Mouse (Mus musculus) bone marrow macrophage, adult 2 months (primary cell): Measurements from ENCODE around the gene Tinag. TPM values are rescaled to one million over a fixed set of nuclear protein-coding genes. Genes with fewer than 3 reads are reported as not detected.
"Not testable (repeated sequence)": the region's sequence is repeated elsewhere in the genome, so short reads cannot be mapped to it uniquely, and the experiment has no call there.

ENCODE experiments used
- H3K27ac ChIP-seq: 2 replicates; pipeline ENCODE4 v1.5.1; 2012; ENCODE audit warnings: low read depth, low read length; ENCODE audit not compliant: insufficient read depth
- H3K4me1 ChIP-seq: 2 replicates; pipeline ENCODE4 v1.6.1; 2012; ENCODE audit warnings: low read length; ENCODE audit not compliant: control insufficient read depth, insufficient read depth
- H3K4me3 ChIP-seq: 2 replicates; pipeline ENCODE4 v1.5.1; 2012; ENCODE audit warnings: mild to moderate bottlenecking, low read length, moderate library complexity; ENCODE audit not compliant: insufficient read depth
- CTCF ChIP-seq: IDR thresholded peaks from 2 replicates; pipeline ENCODE4 v1.5.1; 2012; ENCODE audit warnings: low read depth, mild to moderate bottlenecking, low read length, moderate library complexity
- POLR2A ChIP-seq: IDR thresholded peaks from 2 replicates; pipeline ENCODE4 v1.6.1; 2012; ENCODE audit warnings: mild to moderate bottlenecking, low read depth, low read length, borderline replicate concordance
- polyA plus RNA-seq: library from polyadenylated mRNA; stranded (reverse); fragments of >200 nt; gene quantifications from 2 replicates; pipeline ENCODE4 v1.2.4, GENCODE M21; 2012; ENCODE audit not compliant: missing spikeins, insufficient read depth, insufficient read length

Tinag gene
- polyA plus RNA-seq = not detected in 2 replicates

DNA sequence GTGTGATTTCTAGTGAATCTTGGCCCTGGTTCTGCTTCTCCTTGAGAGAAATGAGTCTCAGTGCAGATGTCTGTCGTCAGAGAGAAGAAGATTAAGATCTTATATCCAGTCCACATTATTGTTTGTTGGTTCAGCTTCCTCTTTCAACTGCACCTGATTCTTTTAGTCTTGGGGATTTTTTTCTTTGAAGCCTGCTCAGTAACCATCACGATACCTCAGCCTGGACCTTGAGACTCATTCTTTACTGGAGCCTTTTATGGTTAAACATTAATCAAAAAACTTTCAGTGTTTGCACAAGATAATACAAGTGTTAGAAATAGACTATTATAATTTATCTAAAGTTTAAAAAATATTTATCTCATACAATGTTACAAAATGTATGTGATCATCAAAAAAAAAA is at the start of gene Tinag:
Gene Tinag, minus strand, starts transcription at position 210 of the 400 bp plus-strand sequence.
- H3K4me3 ChIP-seq = no peak within 1 kb of the TSS
- TF ChIP-seq POLR2A (no peak), CTCF (no peak)
- H3K27ac ChIP-seq = no peak within 1 kb of the TSS

DNA sequence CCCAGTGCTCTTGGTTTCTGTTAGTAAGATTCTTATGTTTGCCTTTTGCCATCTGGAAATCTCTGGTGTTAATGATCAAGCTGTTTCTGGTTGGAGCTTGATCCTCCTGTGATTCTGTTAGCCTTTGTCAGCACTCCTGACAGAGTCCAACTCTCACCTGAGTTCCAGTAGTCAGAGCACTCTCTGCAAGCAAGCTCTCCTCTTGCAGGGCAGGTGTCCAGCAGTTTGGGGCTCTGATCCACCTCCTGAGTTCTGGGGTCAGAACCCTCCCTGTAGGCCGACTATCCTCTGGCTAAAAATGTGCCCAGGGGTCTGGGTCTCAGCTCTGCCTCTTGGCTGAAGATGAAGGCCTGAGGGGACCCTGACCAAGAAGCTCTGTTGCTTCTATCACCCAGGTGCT is 37.6 kb upstream of the Tinag start:
- not testable (repeated sequence) for H3K4me1 ChIP-seq, H3K4me3 ChIP-seq, H3K27ac ChIP-seq

More for the DNA sequence above, at the start of gene Tinag:
- no peaks in the 10 kb centered on the region for H3K4me1 ChIP-seq

DNA sequence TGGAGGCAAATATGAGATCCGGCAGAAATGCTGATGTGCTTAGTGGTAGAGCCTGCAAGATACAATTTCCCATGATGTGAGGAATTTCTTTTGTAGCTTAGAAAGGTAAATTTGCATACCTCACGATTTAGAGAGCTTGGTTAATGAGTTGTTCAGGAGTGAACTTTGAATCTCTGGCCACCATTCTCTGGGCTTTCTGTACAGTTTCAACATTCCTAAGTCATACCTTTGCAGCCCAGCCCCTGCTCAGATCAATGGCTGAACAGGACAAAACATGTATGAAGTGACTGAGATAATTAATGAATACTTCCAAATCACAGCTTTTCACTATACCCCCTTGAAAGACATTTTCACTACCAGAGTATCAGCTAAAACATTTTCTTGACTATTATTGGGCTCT is 26.1 kb upstream of the Tinag start:
- no peak overlapping the region for H3K4me3 ChIP-seq
- H3K27ac ChIP-seq = no peak overlapping the region
- TF ChIP-seq CTCF = no peak
- TF ChIP-seq POLR2A = no peak
- no peaks in the 10 kb centered on the region for H3K4me1 ChIP-seq

DNA sequence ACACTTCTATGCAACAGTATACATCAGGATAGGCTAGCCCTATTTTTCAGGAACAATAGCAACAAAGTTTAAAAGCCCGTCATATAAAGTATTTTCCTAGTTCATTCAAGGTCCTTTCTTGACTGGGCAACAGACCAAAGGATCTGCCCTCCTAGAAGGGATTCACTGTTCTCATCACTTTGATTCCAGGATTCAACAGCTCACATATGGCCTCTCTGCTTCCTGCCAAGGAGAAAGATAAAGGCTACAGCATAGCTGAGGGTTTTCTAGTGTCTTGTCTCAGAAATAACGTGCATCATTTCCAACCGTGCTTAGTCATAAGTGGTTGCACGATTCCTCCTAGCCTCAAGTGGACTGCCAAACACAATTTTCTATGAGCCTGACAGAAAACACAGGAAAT is 11.0 kb upstream of the Tinag start:
- H3K4me1 ChIP-seq = no peaks in the 10 kb centered on the region
- H3K4me3 ChIP-seq = no peak overlapping the region
- H3K27ac ChIP-seq = no peak overlapping the region
- no peak for TF ChIP-seq POLR2A
- TF ChIP-seq CTCF = no peak

DNA sequence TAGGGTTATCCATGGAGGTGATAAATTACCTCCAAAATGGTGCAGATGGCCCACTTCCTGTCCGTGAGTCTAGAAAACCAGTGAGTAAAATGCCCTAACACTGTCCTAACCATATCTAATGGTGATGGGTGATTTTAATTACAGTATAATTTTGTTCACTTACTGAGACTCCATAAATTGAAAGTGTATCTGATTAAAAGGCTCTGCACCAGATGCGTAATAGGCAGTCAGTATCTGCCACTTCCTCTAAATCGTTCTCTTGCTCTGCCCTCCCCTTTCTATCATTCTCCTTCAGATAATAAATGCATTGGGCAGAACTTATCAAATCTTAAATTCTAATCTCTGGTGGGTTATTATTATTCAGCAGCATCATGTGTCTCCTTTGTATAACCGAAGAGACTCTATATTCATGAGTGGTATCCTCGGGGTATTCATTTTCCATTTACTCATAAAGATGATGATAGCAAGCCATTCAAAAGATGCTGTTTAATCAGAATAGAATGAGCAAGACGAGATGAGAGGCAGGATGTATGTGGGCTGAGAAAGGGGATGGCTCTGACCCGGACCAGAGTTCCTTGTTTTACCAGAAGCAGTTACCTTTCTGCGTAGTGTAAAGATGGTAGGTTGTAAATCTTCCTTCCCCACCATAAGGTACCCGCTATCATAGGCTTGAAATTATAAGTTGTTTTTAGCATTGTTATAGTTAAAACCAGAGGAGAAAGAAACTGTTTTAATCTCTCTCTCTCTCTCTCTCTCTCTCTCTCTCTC is 9.0 kb upstream of the Tinag start:
- TF ChIP-seq POLR2A (no peak), CTCF (no peak)
- Histone ChIP-seq H3K4me3 (no peak overlapping the region), H3K4me1 (no peaks in the 10 kb centered on the region), H3K27ac (no peak overlapping the region)

DNA sequence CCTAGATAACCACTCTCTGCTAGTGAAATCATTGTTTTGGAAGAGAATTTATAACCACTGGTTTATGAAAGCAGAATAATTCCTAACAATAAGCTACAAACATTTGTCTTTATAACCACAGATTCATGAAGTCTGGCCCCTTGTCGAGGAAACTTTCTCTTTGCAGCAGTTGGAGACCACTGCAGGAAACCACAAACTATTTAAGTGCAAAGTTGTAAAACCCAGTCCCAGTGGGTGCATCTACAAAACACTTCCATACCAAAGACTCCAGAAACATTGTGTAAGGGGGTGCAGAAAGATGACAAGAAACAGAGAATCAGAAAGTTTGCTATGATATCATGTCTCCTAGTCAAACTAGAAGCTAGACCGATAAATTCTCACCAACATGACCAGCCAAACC is 5.8 kb upstream of the Tinag start:
- TF ChIP-seq CTCF (no peak), POLR2A (no peak)
- Histone ChIP-seq H3K27ac (no peak overlapping the region), H3K4me3 (no peak overlapping the region), H3K4me1 (no peaks in the 10 kb centered on the region)

DNA sequence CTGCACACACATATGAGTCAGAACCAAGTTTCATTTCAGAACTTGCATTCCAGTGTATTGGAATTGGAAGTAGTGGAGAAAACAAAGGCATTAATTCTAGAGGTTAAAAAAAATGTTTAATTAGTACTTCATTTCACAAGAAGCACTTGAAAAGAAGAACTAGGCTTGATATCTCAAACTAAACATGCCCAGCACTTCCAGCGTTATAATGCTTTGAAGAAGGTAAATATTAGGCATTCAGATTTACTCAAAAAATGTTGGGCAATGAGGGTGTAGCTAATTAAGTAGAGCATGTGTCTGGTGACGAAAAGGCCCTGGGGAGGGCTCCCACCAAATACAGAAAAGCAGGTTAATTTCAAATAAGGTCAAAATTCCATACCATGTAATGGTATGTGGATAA is 4.1 kb upstream of the Tinag start:
- no peak overlapping the region for H3K27ac ChIP-seq
- H3K4me1 ChIP-seq = no peaks in the 10 kb centered on the region
- H3K4me3 ChIP-seq = no peak overlapping the region
- no peak for TF ChIP-seq CTCF
- no peak for TF ChIP-seq POLR2A

DNA sequence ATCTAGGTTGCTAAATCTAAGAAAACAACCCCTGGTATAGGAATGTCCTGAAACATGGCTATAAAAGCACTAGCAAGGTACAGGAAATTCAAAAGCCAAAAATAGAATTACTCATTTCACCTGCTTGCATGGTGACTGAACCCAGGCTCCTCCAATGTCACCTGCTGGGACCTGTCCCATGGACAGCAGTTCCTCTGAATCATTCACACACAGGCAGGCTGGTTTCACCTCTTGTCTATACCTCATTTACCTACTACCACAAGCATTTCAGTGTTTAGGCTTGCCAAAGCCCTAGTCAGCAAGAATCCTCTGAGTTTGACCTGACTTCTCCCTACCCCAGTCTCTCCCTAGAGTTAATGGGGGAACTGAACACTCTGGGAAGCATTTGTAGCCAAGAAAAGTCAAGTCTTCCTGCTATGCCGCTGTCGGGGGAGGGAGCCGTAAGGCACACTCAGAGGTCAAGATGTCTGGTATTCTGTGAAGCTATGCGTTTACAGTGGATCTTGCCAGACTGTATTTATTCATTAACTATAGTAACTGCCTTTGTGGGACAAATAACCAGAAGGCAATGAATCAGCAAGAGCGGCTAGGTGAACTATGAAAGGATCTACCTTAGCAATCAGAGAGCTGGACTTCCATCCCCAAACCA is 597 bp upstream of the Tinag start:
- TF ChIP-seq CTCF (no peak), POLR2A (no peak)

DNA sequence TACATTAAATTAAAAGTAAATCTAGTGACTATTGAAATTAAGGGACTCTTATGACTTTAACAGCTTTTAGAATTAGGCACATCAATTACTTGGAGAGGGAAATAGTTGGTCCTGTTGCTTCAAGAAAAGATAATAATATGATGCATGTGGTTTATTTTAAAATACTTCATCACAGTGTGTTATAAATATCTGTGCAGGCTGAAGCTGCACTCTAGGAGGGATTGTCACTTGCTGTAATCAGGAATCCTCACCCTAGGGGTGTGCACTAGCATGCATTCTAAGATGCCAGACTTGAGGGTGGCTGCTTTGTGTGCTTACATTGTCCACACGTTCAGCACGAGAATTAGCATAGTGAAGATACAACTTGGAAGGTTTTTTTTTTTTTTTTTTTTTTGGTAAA is 10.2 kb downstream of the Tinag start:
- Histone ChIP-seq H3K27ac (no peak overlapping the region), H3K4me3 (no peak overlapping the region), H3K4me1 (no peaks in the 10 kb centered on the region)
- TF ChIP-seq CTCF (no peak), POLR2A (no peak)

More for the DNA sequence above, 597 bp upstream of the Tinag start:
- Histone ChIP-seq H3K4me3 (no peak overlapping the region), H3K4me1 (no peaks in the 10 kb centered on the region), H3K27ac (no peak overlapping the region)

DNA sequence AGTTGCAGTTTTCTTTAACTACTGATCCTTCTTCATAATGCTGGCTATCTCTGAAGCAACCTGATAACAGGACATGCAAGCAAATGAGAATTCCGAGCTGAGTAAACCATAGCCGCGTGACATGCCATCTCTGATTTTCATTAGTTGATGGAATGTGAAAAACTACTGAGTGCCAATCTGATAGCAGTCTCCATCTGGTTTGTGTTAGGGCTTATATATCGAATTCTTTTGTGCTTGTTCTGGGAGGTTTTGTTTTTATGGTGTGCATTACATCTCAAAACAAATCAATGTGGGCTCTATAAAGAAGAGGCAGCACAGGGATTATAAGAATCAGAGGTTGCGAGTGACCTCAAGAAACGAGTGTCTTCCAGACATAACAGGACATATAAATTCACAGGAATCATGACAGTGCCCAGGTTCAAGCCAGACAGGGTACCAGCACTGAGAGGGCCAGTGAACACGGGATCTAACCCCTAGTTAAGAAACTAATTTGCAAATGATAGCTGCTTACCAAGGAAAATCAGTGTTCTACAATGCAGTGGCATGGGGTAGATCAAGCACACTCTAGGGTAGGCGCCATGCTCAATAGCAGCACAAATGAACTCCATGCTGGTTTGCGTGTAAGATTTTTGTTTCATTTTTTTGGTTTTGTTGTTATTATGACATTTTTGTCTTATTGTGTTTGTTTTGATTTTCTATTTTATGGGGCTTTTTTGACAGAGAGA is 13.0 kb downstream of the Tinag start:
- TF ChIP-seq POLR2A (no peak), CTCF (no peak)
- H3K27ac ChIP-seq = no peak overlapping the region

More for the DNA sequence above, 13.0 kb downstream of the Tinag start:
- Histone ChIP-seq H3K4me3 (no peak overlapping the region), H3K4me1 (no peaks in the 10 kb centered on the region)
